Mouse (Mus musculus): Measurements from ENCODE around the gene Gm6803.
"Not testable (repeated sequence)": the region's sequence is repeated elsewhere in the genome, so short reads cannot be mapped to it uniquely, and the experiment has no call there.

The Gm6803 gene

GRCm38 (mm10) chr12:88018671-88019070, at the start of gene Gm6803:
Gene Gm6803 (minus strand): TSS chr12:88018771.
- not testable (repeated sequence) for DNase-seq (ENCODE audit: low read depth, low spot score)

GRCm38 (mm10) chr12:88045226-88045625, 26.7 kb upstream of the Gm6803 start:
- DNase-seq (ENCODE audit: low read depth, low spot score), result not testable (repeated sequence)

- not testable (repeated sequence) for DNase-seq (ENCODE audit: low read depth, low spot score)
Measured at GRCm38 (mm10) chr12:88039703-88040102, 21.1 kb upstream of the Gm6803 start.

- not testable (repeated sequence) for DNase-seq (ENCODE audit: low read depth, low spot score)
Measured at GRCm38 (mm10) chr12:88039062-88039461, 20.5 kb upstream of the Gm6803 start.

- not testable (repeated sequence) for DNase-seq (ENCODE audit: low read depth, low spot score)
Measured at GRCm38 (mm10) chr12:88032250-88032649, 13.7 kb upstream of the Gm6803 start.

- not testable (repeated sequence) for DNase-seq (ENCODE audit: low read depth, low spot score)
Measured at GRCm38 (mm10) chr12:88026704-88027103, 8.1 kb upstream of the Gm6803 start, which contains the start of gene Gm2056. Gene Gm2056 (plus strand): TSS chr12:88027004.

GRCm38 (mm10) chr12:88011548-88011947, 7.0 kb downstream of the Gm6803 start, which contains the start of gene Gm2075:
Gene Gm2075 (plus strand): TSS chr12:88011848.
- DNase-seq (ENCODE audit: low read depth, low spot score), result not testable (repeated sequence)

- not testable (repeated sequence) for DNase-seq (ENCODE audit: low read depth, low spot score)
Measured at GRCm38 (mm10) chr12:88004118-88004517, 14.5 kb downstream of the Gm6803 start.

GRCm38 (mm10) chr12:87984000-87984399, 34.6 kb downstream of the Gm6803 start:
- DNase-seq (ENCODE audit: low read depth, low spot score), result not testable (repeated sequence)
